Mouse (Mus musculus): Measurements from ENCODE around the gene Zwilch. TPM values are rescaled to one million over a fixed set of nuclear protein-coding genes. Genes with fewer than 3 reads are reported as not detected.
A peak's percentile ranks its signal among the peaks of the same experiment; 100 is the strongest.

Gene Zwilch
- polyA plus RNA-seq, 1 experiment from 2014 or later: 32.5 TPM

DNA sequence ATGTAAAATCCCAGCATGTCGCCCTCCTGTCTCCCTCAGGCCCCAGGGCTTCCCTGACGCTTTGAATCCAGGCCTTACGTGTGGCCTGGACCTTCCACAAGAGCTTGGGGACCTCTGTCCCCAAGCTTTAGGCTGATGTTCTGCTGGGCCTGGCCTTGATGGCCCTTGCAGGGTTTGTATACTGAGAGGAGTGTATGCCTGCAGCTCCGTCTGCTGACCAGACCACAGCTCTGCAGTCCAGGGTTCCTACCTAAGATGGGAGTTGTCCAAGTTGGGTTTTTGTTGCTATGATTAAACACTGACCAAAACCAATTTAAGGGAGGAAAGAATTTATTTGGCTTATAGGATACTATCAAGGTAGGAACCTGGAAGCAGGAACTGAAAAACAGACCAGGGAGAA lies 74.6 kb downstream of the Zwilch start:
- H3K9me3 ChIP-seq: no peaks in the 10 kb centered on the region
- ATAC-seq (ENCODE audit: insufficient number of reproducible peaks, insufficient read depth, low FRiP score, low TSS enrichment, low read depth): no peak
- H3K4me2 ChIP-seq: no peak overlapping the region
- H3K27ac ChIP-seq: no peak overlapping the region
- H3K27me3 ChIP-seq: no peaks in the 10 kb centered on the region
- H3K4me3 ChIP-seq (replicated peaks): no peak overlapping the region
- no peaks in the 10 kb centered on the region for H3K36me3 ChIP-seq
- WGBS: 57% methylated on average over 4 of the region's 4 CpGs
- H3K4me1 ChIP-seq (replicated peaks): peaks cover 13% of the 10 kb centered on the region
- H3K9ac ChIP-seq (replicated peaks): no peak overlapping the region

DNA sequence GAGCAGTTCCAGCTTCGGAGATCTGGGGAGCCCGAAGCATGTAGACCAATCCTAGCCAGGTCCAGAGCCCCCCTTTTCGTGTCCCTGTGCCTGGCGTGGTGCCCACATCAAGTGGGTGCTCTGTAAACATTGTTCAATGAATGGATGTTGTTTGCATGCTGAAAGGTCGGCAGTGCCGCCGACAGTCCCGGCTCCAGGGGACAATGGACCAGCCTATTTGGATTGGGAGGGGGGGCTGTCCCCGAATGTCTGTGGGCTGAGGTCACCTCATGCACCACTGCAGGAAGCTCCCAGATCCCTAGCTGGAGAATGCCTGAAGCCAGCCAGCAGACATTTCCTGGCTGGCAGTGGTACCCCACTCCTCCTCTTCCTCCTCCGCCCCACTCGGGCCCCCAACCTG lies 78.8 kb downstream of the Zwilch start:
- Histone ChIP-seq H3K27ac (peak overlapping the region; percentile 37; the same call in 1 of the 2 replicates), H3K4me2 (no peak overlapping the region), H3K4me3 (replicated peaks) (no peak overlapping the region), H3K4me1 (replicated peaks) (peaks cover 13% of the 10 kb centered on the region), H3K36me3 (no peaks in the 10 kb centered on the region), H3K9me3 (no peaks in the 10 kb centered on the region), H3K9ac (replicated peaks) (no peak overlapping the region), H3K27me3 (no peaks in the 10 kb centered on the region)
- 73% methylated on average over 11 of the region's 11 CpGs for WGBS
- ATAC-seq (ENCODE audit: insufficient number of reproducible peaks, insufficient read depth, low FRiP score, low TSS enrichment, low read depth): 0 out of 2 replicates have a peak, but pooled peaks have one; percentile 23

DNA sequence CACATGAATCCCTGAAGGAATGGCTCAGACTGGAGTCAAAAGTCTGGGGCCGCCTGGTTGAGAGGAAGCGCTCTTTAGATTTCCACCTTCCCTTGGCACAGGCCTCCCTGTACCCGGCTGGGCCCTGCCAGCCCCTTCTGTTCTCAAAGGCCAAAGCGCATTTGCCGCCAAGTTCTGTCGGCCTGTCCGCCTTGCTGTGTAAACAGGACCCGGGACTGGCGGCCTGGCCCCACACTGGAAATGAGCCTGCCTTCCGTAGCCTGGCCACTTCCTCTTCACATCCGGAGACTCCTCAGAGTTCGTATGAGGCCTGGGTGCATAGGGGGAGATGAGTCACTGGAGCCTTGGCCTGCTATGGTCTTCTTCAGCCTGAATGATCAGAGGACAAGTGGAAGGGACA lies 83.9 kb downstream of the Zwilch start:
- no peak overlapping the region for H3K27ac ChIP-seq
- no peak overlapping the region for H3K4me3 ChIP-seq (replicated peaks)
- 71% methylated on average over 12 of the region's 12 CpGs for WGBS
- no peaks in the 10 kb centered on the region for H3K9me3 ChIP-seq
- H3K9ac ChIP-seq (replicated peaks): no peak overlapping the region
- ATAC-seq (ENCODE audit: insufficient number of reproducible peaks, insufficient read depth, low FRiP score, low TSS enrichment, low read depth): no peak
- no peaks in the 10 kb centered on the region for H3K36me3 ChIP-seq
- peaks cover 35% of the 10 kb centered on the region for H3K4me1 ChIP-seq (replicated peaks)
- H3K27me3 ChIP-seq: no peaks in the 10 kb centered on the region
- H3K4me2 ChIP-seq: no peak overlapping the region

DNA sequence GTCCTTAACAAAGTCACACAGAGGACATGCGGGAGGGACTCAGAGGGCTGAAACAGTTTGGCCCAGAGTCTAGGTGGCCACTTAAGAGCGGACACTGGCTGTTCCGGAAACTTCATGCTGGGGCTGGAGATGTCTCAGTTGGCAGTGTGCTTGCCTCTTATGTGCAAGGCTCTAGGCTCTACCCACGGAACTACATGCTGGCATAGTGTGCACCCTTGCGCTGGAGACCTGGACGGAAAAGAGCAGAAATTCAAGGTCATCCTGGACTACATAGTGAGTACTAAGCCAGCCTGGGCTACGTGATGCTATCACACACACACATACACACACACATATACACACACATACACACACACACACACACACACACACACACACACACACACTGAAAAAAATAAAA lies 84.6 kb downstream of the Zwilch start:
- no peaks in the 10 kb centered on the region for H3K36me3 ChIP-seq
- ATAC-seq (ENCODE audit: insufficient number of reproducible peaks, insufficient read depth, low FRiP score, low TSS enrichment, low read depth): no peak
- no peaks in the 10 kb centered on the region for H3K9me3 ChIP-seq
- no peak overlapping the region for H3K27ac ChIP-seq
- H3K9ac ChIP-seq (replicated peaks): no peak overlapping the region
- H3K4me2 ChIP-seq: no peak overlapping the region
- H3K4me3 ChIP-seq (replicated peaks): no peak overlapping the region
- no peaks in the 10 kb centered on the region for H3K27me3 ChIP-seq
- 94% methylated on average over 7 of the region's 7 CpGs for WGBS
- H3K4me1 ChIP-seq (replicated peaks): peaks cover 34% of the 10 kb centered on the region

DNA sequence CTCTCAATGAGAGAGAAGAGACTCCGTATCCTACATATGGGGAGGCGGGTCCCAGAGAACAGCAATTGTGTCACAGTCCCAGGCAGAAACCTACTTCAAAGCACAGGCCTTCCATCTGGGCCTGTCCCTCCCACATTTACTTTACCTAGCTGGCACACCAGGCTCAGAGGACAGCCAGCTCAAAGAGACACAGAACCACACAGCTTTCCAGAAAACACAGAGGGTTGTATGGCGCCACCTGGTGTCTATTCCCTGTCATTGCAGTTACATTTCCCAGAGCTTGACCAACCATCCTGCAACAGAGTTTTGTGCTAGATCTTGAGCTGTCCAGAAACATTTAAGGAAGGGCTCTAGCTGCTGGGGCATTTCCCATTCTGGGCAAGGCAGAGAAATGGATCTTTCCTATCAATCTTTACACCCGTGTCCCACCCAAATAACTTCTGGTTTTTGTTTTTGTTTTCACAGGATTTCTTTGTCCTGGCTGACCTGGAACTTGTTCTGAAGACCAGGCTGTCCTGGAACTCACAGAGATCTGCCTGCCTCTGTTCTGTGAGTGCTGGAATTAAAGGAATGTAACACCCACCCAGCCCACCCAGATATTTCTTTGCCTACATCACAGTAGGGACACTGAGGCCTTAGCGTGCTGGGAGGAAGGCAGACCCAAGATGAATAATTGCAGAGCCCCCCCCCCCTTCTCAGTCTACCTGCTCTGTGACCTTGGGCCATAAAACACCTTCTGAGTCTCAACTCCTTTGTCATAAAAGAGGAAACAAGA lies 85.3 kb downstream of the Zwilch start:
- H3K4me2 ChIP-seq: no peak overlapping the region
- H3K9me3 ChIP-seq: no peaks in the 10 kb centered on the region
- 32% methylated on average over 5 of the region's 5 CpGs for WGBS
- peak overlapping the region; percentile 64; the same call in 1 of the 2 replicates for H3K27ac ChIP-seq
- peaks cover 34% of the 10 kb centered on the region for H3K4me1 ChIP-seq (replicated peaks)
- H3K27me3 ChIP-seq: no peaks in the 10 kb centered on the region
- H3K36me3 ChIP-seq: no peaks in the 10 kb centered on the region
- ATAC-seq (ENCODE audit: insufficient number of reproducible peaks, insufficient read depth, low FRiP score, low TSS enrichment, low read depth): no peak
- no peak overlapping the region for H3K4me3 ChIP-seq (replicated peaks)
- H3K9ac ChIP-seq (replicated peaks): no peak overlapping the region

Other genes starting within 250 kb of the Zwilch start
- 23.5 and 23.9 TPM in 2 replicates for gene Smad6, start 151.0 kb downstream of the Zwilch start, polyA plus RNA-seq (2016; fragmentation: Nextera tagmentation; extraction: Ambion mirVana)
- not detected in 2 replicates for gene Lctl, start 56.0 kb downstream of the Zwilch start, polyA plus RNA-seq (2016; fragmentation: Nextera tagmentation; extraction: Ambion mirVana)
- 1,142 and 1,161 TPM in 2 replicates for gene Rpl4, start 271 bp upstream of the Zwilch start, polyA plus RNA-seq (2016; fragmentation: Nextera tagmentation; extraction: Ambion mirVana)
- gene Snapc5, start 6.2 kb upstream of the Zwilch start, polyA plus RNA-seq (2016; fragmentation: Nextera tagmentation; extraction: Ambion mirVana): 28.3 and 29.3 TPM in 2 replicates
- 3.8 and 4.8 TPM in 2 replicates for gene Uchl4, start 62.1 kb upstream of the Zwilch start, polyA plus RNA-seq (2016; fragmentation: Nextera tagmentation; extraction: Ambion mirVana)
- 71.6 and 77.1 TPM in 2 replicates for gene Map2k1, start 80.5 kb upstream of the Zwilch start, polyA plus RNA-seq (2016; fragmentation: Nextera tagmentation; extraction: Ambion mirVana)
- 264 TPM in 2 replicates for gene Tipin, start 108.5 kb upstream of the Zwilch start, polyA plus RNA-seq (2016; fragmentation: Nextera tagmentation; extraction: Ambion mirVana)
- 22.3 and 22.5 TPM in 2 replicates for gene Dis3l, start 168.2 kb upstream of the Zwilch start, polyA plus RNA-seq (2016; fragmentation: Nextera tagmentation; extraction: Ambion mirVana)
- 0.97 and 1.1 TPM in 2 replicates for gene Megf11, start 212.5 kb upstream of the Zwilch start, polyA plus RNA-seq (2016; fragmentation: Nextera tagmentation; extraction: Ambion mirVana)